Mouse (Mus musculus): ENCODE results near the gene Sytl1.
A peak's percentile ranks its signal among the peaks of the same experiment; 100 is the strongest.

Gene Sytl1

DNA sequence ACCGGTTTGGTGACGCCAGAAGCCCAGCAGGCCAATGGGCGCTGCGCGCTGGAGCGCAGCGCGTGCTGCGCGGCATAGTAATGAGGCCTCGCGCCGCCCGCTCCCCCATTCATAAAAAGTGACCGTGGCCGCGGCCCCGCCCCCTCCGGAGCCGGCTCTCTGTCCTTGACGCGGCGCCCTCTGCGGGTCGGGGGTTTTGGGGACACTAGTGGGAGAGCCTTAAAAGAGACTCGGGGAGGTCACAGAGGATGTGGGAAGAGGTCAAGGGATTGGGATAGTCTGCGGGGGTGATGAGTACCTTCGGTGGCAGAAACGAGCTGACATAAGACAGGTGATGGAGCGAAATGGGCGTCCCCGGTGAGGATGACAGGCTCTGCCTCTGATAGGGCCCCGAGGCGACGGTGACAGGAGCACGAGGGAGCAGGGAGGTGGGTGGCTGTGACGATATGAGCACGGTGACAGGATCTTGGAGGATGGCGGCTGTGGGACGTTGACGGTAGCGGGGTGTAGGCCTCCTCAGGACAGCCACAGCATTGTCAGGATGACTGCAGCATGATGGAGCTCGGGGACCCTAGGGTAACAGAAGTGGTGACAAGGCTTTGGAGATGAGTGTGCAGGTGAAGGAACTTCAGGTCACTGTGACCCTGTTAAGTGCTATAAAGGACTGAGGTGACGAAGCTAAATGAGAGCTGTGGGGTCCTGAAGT is 50.2 kb downstream of the Sytl1 start:
- DNase-seq (ENCODE audit: low read depth, low spot score) = peak; percentile 82

DNA sequence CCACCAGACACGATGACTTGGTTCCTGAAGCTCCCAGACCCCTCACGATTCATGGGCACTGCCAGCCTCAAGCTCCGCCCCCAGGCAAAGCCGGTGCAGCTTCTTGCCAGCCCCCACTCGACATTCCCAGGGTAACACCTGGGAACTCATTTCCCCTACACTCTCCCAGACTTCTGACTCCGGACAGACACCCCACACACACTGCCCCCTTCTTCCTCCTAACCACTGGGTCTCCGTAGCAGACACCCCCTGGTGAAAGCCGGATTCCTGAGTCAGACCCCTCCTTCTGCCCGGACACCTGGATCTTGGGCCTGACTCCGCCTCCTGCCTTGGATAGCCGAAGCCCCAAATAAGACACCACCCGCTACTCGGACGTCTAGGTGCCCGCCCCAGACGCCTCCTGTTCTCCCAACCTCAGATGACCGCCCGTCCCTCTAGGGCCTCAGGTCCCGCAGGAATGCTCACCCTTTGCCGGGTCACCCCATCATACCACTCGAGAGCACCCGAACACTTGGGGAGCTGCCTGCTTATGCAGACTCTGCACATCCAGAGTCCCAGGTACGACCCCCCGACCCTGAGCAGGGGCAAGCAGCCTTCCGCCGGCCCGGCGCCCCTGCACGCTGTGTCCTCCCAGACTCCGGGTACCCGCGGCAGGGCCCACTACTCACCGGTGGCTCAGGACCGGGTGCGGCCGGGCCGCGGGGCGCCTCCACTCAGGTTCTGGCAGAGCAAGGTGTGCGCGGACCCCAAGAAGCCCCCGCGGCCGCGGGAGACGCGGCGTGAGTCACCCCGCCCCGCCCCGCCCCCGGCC is 51.0 kb downstream of the Sytl1 start, which contains the start of the genes Cd164l2 and Gpr3:
Cd164l2 (plus strand) TSS at position 381 of the 811 bp plus-strand sequence.
Gpr3 (minus strand) TSS at position 786 of the 811 bp plus-strand sequence.
- peak; percentile 62 for DNase-seq (ENCODE audit: low read depth, low spot score)

- no peak for DNase-seq (ENCODE audit: low read depth, low spot score)
Measured at GRCm38 (mm10) chr4:133210788-133211390, 52.0 kb downstream of the Sytl1 start.

- no peak for DNase-seq (ENCODE audit: low read depth, low spot score)
Measured at GRCm38 (mm10) chr4:133210023-133210787, 52.7 kb downstream of the Sytl1 start.

- DNase-seq (ENCODE audit: low read depth, low spot score) = peak; percentile 79
Measured at GRCm38 (mm10) chr4:133209366-133209765, 53.5 kb downstream of the Sytl1 start.

GRCm38 (mm10) chr4:133204379-133204778 is 58.5 kb downstream of the Sytl1 start:
- no peak for DNase-seq (ENCODE audit: low read depth, low spot score)

DNA sequence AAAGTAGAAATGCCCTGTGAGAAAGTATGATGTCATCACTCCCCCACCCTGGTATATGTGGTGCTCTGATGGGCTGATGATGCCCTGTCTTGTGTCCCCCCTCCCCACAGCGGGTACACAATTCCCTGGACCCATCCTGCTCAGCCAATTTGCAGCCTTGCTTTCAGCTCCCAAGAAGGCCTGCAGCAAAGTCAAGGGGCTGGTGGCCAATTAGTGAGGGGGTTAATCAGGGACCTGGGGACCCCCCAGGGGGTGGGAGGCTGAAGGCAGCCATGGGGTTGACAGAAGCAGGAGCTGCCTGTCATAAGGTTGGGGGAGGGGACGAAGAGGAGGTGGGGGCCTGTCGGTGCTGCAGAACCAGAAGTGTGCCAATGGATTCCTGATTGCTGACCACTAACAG is 59.3 kb downstream of the Sytl1 start:
- no peak for DNase-seq (ENCODE audit: low read depth, low spot score)

Data from R1 (cell line).